21 mouse cellular contexts compared by ENCODE assay signal in the genomic region with DNA sequence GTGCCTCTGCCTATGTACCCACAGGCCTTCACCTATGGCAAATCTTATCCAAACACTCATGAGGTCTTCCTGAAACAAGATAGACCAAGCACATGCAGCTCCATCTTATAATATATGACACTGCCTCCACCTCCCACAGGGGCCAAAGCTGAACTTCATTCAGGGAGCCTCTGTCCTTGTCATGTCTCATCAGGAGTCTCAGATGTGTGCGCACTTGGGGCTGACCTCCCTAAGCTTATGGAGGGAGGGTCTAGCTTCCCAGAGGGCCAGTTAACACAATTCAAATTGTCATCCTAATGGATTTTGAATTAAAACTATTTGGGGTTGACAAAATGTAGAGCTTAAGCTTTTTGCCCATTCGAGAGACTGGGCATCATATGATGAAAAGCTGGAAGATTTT.
"Had no signal": no experiment of that assay in that cellular context is flagged by ENCODE, and none has a peak within 500 bp of the region (broad histone marks: within the 10 kb centered on the region; RNA-seq: fewer than 3 reads in every experiment).

No protein-coding gene starts in this region.

- H3K4me3 ChIP-seq: limb, embryonic 12.5 days; limb, embryonic 15.5 days had no signal

- H3K4me2 ChIP-seq: limb, embryonic 12.5 days; limb, embryonic 15.5 days; liver, embryonic 11.5 days; lung, embryonic 14.5 days had no signal

- H3K4me1 ChIP-seq: limb, embryonic 15.5 days had no signal

- ATAC-seq: intestine, embryonic 16.5 days; liver, postnatal 0 days; lung, postnatal 0 days had no signal

- H3K9ac ChIP-seq: limb, embryonic 12.5 days; limb, embryonic 15.5 days; liver, embryonic 14.5 days; liver, postnatal 0 days; lung, embryonic 14.5 days had no signal

- H3K9me3 ChIP-seq: limb, embryonic 15.5 days had no signal

- H3K27ac ChIP-seq: limb, embryonic 12.5 days; limb, embryonic 15.5 days; liver, embryonic 14.5 days; macrophage; stomach, postnatal 0 days had no signal

- DNase-seq: kidney, adult 18-20 months; kidney, adult 9 months; kidney, postnatal 14 days; kidney, postnatal 4 days; left cerebral cortex, postnatal 4 days; liver, postnatal 0 days; lung, embryonic 14.5 days; right cerebral cortex, adult 18-20 months; right cerebral cortex, postnatal 14 days; right cerebral cortex, postnatal 4 days; thymus, adult 2 months; thymus, postnatal 14 days; thymus, postnatal 4 days had no signal

- H3K27me3 ChIP-seq: limb, embryonic 12.5 days; limb, embryonic 15.5 days had no signal

- H3K36me3 ChIP-seq: limb, embryonic 12.5 days; limb, embryonic 15.5 days had no signal
